Mouse (Mus musculus): ENCODE measurements at regions not wholly inside any gene's neighbourhood (a gene's known extent, or its start where the extent isn't known, plus 50 kb on each side); places are given as distances from the start of the nearest gene placed in this dataset.
A peak's percentile ranks its signal among the peaks of the same experiment; 100 is the strongest.
"Not testable (repeated sequence)": the region's sequence is repeated elsewhere in the genome, so short reads cannot be mapped to it uniquely, and the experiment has no call there.

DNA sequence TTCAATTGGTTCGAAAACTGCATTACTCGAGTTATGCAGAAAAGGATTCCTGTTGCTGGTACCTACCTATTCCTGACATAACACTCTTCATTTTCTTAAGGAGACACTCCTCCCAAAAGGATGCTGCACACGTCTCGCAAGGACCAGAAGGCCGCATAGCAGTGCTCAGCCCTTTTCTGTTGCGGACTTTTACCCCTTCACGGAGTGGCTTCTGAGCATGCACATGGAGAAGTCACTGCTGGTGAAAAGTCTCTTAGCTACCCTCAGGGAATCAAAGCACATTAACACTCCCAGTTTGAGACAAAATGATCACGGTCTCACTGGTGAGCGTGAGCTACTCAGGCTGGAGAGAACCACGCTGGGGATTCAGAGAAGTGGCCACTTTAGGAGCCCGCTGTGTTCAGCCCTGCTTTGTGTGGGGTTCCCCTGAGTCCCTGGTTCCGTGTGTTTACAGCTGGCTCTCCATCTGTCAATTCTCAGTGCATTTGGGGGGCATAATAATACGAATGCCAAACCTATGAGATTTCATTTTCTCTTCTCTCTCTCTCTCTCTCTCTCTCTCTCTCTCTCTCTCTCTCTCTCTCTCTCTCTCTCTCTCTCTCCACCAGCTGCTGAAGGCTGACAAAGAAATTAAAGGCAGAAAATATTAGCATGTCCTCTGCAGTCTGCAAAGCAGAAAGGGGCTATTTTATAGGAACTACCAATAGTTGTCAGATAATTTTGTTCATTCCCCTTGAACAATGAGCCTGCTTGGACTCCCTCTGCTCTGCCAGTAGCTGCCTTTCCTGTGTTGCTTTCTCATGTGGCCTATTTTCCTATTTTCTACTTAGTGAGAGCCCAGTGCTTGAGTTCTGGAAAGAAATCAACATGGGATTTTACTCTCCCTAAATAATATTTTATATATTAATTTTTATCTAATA, 160.7 kb downstream of the Basp1 start:
- no peak for DNase-seq (ENCODE audit: low spot score in 2 of 2)

- no peak for DNase-seq (ENCODE audit: low spot score in 2 of 2)
Measured at GRCm38 (mm10) chr15:25245631-25246030, 167.9 kb downstream of the Basp1 start.

GRCm38 (mm10) chr15:25237665-25238664, 175.6 kb downstream of the Basp1 start:
- no peak for DNase-seq (ENCODE audit: low spot score in 2 of 2)

GRCm38 (mm10) chr15:25236191-25236723, 177.3 kb downstream of the Basp1 start:
- no peak for DNase-seq (ENCODE audit: low spot score in 2 of 2)

GRCm38 (mm10) chr15:25234064-25234700, 179.4 kb downstream of the Basp1 start:
- no peak for DNase-seq (ENCODE audit: low spot score in 2 of 2)

- no peak for DNase-seq (ENCODE audit: low spot score in 2 of 2)
Measured at GRCm38 (mm10) chr15:25230213-25230612, 183.4 kb downstream of the Basp1 start.

GRCm38 (mm10) chr15:25229807-25230206, 183.8 kb downstream of the Basp1 start:
- DNase-seq (ENCODE audit: low spot score in 2 of 2): no peak

- DNase-seq (ENCODE audit: low spot score in 2 of 2): no peak
Measured at GRCm38 (mm10) chr15:25227496-25227895, 186.1 kb downstream of the Basp1 start.

- no peak for DNase-seq (ENCODE audit: low spot score in 2 of 2)
Measured at GRCm38 (mm10) chr15:25225936-25226335, 187.6 kb downstream of the Basp1 start.

GRCm38 (mm10) chr15:25225431-25225830, 188.1 kb downstream of the Basp1 start:
- no peak for DNase-seq (ENCODE audit: low spot score in 2 of 2)

DNA sequence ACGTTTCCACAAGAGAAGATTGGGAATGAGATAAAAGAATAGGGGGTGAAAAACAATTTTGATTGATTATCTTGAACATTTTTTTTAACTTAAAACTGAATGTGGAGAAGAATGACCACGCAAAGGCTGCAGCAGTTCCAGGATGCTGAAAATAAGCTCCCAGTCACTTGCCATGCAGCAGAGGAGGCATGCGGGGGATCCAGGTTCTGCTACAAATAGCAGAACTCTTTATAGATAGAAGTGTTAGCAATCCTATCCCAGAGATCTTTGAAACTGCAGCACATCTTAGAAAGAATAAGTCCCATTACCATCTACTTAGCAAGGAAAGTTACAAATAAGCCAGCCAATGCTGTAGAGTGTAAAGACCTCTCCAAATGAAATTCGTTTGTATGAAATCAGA, 191.8 kb downstream of the Basp1 start:
- DNase-seq (ENCODE audit: low spot score in 2 of 2): peak; percentile 38 to 45

- DNase-seq (ENCODE audit: low spot score in 2 of 2): no peak
Measured at GRCm38 (mm10) chr15:25216375-25216774, 197.2 kb downstream of the Basp1 start.

- no peak for DNase-seq (ENCODE audit: low spot score in 2 of 2)
Measured at GRCm38 (mm10) chr15:25202097-25202496, 211.5 kb downstream of the Basp1 start.

GRCm38 (mm10) chr15:25200249-25200648, 213.3 kb downstream of the Basp1 start:
- DNase-seq (ENCODE audit: low spot score in 2 of 2): not testable (repeated sequence)

DNA sequence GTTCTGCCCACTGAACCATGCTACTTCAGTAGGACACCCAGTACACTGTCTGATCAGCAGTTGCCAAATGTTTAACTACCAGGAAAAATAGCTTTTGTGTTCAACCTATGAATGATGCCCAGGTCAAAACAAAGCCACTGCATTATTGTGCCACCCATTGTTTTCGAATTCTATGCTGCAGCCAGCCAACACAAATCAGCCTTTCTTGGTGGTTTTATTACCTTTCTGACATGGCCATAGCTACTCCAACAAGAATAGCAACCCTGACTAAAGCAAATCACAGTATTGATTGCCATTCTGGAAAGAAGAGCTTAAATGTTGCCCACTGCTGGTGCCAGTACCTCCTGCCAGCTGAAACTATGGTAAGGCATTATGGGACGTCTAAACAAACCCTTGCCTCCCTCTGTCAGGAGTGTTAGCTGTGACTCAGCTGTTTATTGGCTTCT, 225.7 kb downstream of the Basp1 start:
- DNase-seq (ENCODE audit: low spot score in 2 of 2): no peak

DNA sequence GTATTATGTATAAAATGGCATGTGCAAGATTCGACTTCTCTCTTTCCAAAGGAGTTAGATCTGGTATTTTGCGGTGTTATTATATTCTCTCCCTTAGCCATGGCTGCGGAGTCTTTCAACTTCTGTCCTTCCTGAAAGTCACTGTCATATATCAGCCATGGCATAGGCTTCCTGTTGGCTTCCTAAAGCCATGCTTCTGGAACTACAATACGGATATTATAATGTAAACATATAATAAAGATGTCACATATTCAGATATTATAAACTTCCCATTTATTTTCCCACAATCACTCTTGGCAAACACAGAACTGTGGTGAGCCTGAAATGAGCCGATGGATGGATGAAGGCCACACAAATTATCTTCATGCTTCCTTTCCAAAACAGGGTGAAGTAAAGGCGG, 240.8 kb downstream of the Basp1 start:
- DNase-seq (ENCODE audit: low spot score in 2 of 2): no peak

- no peak for DNase-seq (ENCODE audit: low spot score in 2 of 2)
Measured at GRCm38 (mm10) chr15:25146371-25146770, 267.2 kb downstream of the Basp1 start.

DNA sequence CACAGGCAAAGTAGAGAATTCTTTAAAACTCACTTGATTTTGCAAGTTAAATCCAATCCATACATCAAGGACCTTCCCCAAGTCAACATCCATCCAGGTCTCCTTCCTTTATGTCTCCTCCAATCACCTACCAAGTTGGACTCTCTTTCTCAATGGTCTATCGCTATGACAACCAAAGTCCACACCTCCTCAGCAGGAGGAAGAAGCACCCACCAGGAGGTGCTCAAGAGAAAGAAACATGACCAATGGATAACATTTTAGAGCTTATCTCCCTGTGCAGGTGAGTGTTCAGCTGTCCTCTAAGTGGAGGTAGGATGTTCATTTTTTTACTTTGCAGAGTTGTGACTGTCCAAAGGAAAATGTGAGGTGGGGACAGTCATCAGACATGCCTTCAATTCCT, 269.3 kb downstream of the Basp1 start:
- no peak for DNase-seq (ENCODE audit: low spot score in 2 of 2)

- no peak for DNase-seq (ENCODE audit: low spot score in 2 of 2)
Measured at GRCm38 (mm10) chr15:25140389-25141181, 273.0 kb downstream of the Basp1 start.

GRCm38 (mm10) chr15:25137091-25137490, 276.5 kb downstream of the Basp1 start:
- DNase-seq (ENCODE audit: low spot score in 2 of 2): no peak

All from left cerebral cortex, adult 18-20 months (tissue).